12 mouse cellular contexts compared by ENCODE assay signal in genomic region chr9:61309768-61310493, GRCm38 (mm10).
DNase-seq lines count a peak whose midpoint lies in the region.
"Had no signal": no experiment of that assay in that cellular context is flagged by ENCODE, and none has a peak within 500 bp of the region (broad histone marks: within the 10 kb centered on the region; RNA-seq: fewer than 3 reads in every experiment).

No protein-coding gene starts in this region.

- no peaks in the 10 kb centered on the region for H3K36me3 ChIP-seq in heart, embryonic 10.5 days
- H3K36me3 ChIP-seq: embryonic facial prominence, embryonic 13.5 days; midbrain, embryonic 13.5 days had no signal

- H3K4me3 ChIP-seq in heart, embryonic 10.5 days, result no peak overlapping the region
- H3K4me3 ChIP-seq: embryonic facial prominence, embryonic 13.5 days; heart, adult 2 months; midbrain, embryonic 13.5 days had no signal

- no peaks in the 10 kb centered on the region for H3K9me3 ChIP-seq in heart, embryonic 10.5 days
- H3K9me3 ChIP-seq: embryonic facial prominence, embryonic 13.5 days; midbrain, embryonic 13.5 days had no signal

- H3K4me1 ChIP-seq in heart, embryonic 10.5 days, result peaks cover 37% of the 10 kb centered on the region

- H3K27ac ChIP-seq in heart, embryonic 10.5 days, result no peak overlapping the region
- H3K27ac ChIP-seq: embryonic facial prominence, embryonic 13.5 days; heart, adult 2 months; midbrain, embryonic 13.5 days had no signal

- WGBS in heart, embryonic 10.5 days, result 79% methylated on average over 8 of the region's 8 CpGs

- peaks cover 97% of the 10 kb centered on the region for H3K27me3 ChIP-seq in heart, embryonic 10.5 days (ENCODE audit: insufficient read depth, poor library complexity, severe bottlenecking)

- peak; percentile 43 to 57 for DNase-seq in kidney, adult 8-10 months
- no peak for DNase-seq in kidney, adult 18-20 months
- peak; percentile 64 to 68 for DNase-seq in right cerebral cortex, postnatal 10 days (ENCODE audit: low spot score in 2 of 2)
- DNase-seq in right cerebral cortex, postnatal 14 days, result no peak
- DNase-seq in layer of hippocampus, postnatal 10 days (ENCODE audit: low spot score in 2 of 2), result peak; percentile 37 to 41
- DNase-seq in testis, postnatal 14 days (ENCODE audit: low spot score), result no peak
- no peak for DNase-seq in heart, embryonic 10.5 days (ENCODE audit: low spot score)
- DNase-seq in frontal cortex, postnatal 25 days (ENCODE audit: low spot score in 2 of 2), result no peak
- DNase-seq: thymus, postnatal 25 days had no signal

Comparison
In these comparisons a context has a peak if more than half of its experiments do, and no peak if none do; other contexts are left out.
1. DNase-seq: peak in kidney, adult 8-10 months (2 of 2), right cerebral cortex, postnatal 10 days (2 of 2) and layer of hippocampus, postnatal 10 days (2 of 2); none in kidney, adult 18-20 months (single experiment), right cerebral cortex, postnatal 14 days (single experiment), testis, postnatal 14 days (single experiment), heart, embryonic 10.5 days (single experiment) and frontal cortex, postnatal 25 days (0 of 2).